Mouse (Mus musculus) heart, embryonic 16.5 days (tissue): ENCODE results near the gene Iqgap2. TPM values are rescaled to one million over a fixed set of nuclear protein-coding genes. Genes with fewer than 3 reads are reported as not detected.

Experiments used
- ATAC-seq: fragments of 200-750 bp; cut with Nextera tagmentation; replicated peaks from 2 replicates; pipeline ENCODE4 v1.8.0; 2017; ENCODE audit warnings: moderate number of reproducible peaks; ENCODE audit not compliant: insufficient read depth, low FRiP score; ENCODE audit errors: extremely low read depth
- H3K27ac ChIP-seq: fragments of 300-500 bp; sonication (generic); 2 replicates; pipeline ENCODE4 v1.5.1; 2014; ENCODE audit warnings: mild to moderate bottlenecking, low read length, control low read depth, moderate library complexity
- H3K27me3 ChIP-seq: fragments of 300-500 bp; sonication (generic); 2 replicates; pipeline ENCODE4 v1.6.1; 2014; ENCODE audit warnings: low read length, mixed read lengths; ENCODE audit not compliant: control insufficient read depth, insufficient read depth
- H3K36me3 ChIP-seq: fragments of 300-500 bp; sonication (generic); 2 replicates; pipeline ENCODE4 v1.6.1; 2014; ENCODE audit not compliant: control insufficient read depth, insufficient read depth
- H3K4me1 ChIP-seq: fragments of 300-500 bp; sonication (generic); 2 replicates; pipeline ENCODE4 v1.6.1; 2014; ENCODE audit warnings: low read length, mixed read lengths; ENCODE audit not compliant: control insufficient read depth, insufficient read depth
- H3K4me2 ChIP-seq: fragments of 300-500 bp; sonication (generic); 2 replicates; pipeline ENCODE4 v1.6.1; 2014; ENCODE audit warnings: low read depth, mild to moderate bottlenecking, control low read depth, low read length
- H3K4me3 ChIP-seq: fragments of 300-500 bp; sonication (generic); 2 replicates; pipeline ENCODE4 v1.5.1; 2014; ENCODE audit warnings: mild to moderate bottlenecking, control low read depth, low read length
- H3K9ac ChIP-seq: fragments of 300-500 bp; sonication (generic); 2 replicates; pipeline ENCODE4 v1.6.1; 2014; ENCODE audit warnings: low read length, control low read depth
- H3K9me3 ChIP-seq: fragments of 300-500 bp; sonication (generic); replicated peaks from 2 replicates; pipeline ENCODE4 v1.6.1; 2016; ENCODE audit warnings: low read length; ENCODE audit not compliant: control insufficient read depth
- WGBS: fragments of 180-500 bp; shearing (Covaris S2); extraction: QIAGEN DNeasy Blood & Tissue Kit; methylation state at CpG from one replicate; pipeline ENCODE4 v1.1.7; 2014; 5-methylcytosine and 5-hydroxymethylcytosine counted together
- polyA plus RNA-seq: library from polyadenylated mRNA; unstranded; fragments of >200 nt; fragmentation: Nextera tagmentation; extraction: Ambion mirVana; gene quantifications from 2 replicates; pipeline ENCODE4 v1.2.1, GENCODE M21; 2015

Gene Iqgap2
- polyA plus RNA-seq, 1 experiment from 2014 or later = 4.6 TPM

DNA sequence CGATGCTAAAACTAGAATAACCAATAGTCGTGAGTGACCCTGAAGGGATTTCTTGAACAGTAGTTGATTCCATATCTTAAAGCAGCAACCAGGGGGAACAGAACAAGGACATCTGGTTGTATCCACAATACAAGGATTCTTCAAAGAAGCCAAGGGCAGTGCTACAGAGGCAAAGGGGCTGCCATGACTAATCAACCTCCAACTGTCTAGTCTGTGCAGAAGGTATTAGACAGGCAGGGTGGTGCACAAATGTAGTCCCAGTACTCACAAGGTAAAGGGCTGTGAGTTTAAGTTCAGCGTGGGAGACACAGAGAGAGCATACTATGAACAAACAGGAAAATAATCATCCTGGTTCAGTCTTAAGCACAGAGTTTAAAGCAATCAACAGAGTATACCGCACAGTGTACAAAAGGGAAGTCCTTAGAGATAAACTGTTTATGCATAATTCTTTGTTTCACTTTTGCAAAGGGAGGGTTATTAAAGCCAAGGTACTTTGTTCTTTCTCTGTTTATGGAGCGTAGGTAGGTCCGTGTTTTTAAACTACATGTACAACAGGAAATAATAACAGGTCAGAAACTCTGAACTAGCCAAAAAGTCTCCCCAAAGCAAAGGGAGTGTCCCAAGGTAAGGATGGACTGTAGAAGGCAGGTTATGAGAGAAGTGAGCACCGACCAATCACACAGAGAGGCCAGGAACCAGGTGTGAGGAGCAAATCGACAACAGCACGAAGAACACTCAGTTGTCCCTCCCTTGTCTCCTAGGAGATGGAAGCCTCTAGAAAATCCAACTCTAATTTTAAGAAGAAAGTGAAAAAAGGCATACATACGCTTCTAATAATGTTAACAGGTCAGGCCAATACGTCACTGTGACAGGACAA lies 149.7 kb downstream of the Iqgap2 start:
- H3K4me2 ChIP-seq = no peak overlapping the region
- 85% methylated on average over 11 of the region's 11 CpGs for WGBS
- H3K27ac ChIP-seq = no peak overlapping the region
- H3K4me3 ChIP-seq = no peak overlapping the region
- H3K27me3 ChIP-seq = no peaks in the 10 kb centered on the region
- H3K9ac ChIP-seq = no peak overlapping the region
- H3K9me3 ChIP-seq = no peaks in the 10 kb centered on the region
- no peaks in the 10 kb centered on the region for H3K36me3 ChIP-seq
- peaks cover 2% of the 10 kb centered on the region; the same call in 1 of the 2 replicates for H3K4me1 ChIP-seq
- no peak for ATAC-seq

DNA sequence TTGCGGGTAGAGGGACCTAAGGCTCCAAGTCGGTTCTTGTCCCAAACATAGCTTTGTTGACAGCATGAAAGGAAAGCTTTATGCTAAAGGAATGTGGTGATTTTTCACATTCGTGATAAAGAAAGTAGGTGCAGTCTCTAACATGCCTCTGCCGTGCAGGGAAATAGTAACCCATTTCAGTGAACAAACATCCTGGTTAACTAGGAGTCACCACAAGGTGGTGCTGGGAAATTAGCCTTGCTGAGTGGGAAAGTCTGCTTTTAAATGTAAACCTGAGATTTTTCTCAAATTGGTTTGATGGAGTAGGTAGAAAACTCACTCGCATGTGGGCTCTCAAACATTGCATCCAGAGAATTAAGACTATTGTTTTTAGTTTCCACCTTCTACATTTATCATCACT lies 152.1 kb downstream of the Iqgap2 start:
- Histone ChIP-seq H3K4me1 (peaks cover 2% of the 10 kb centered on the region; the same call in 1 of the 2 replicates), H3K36me3 (no peaks in the 10 kb centered on the region), H3K27ac (no peak overlapping the region), H3K27me3 (no peaks in the 10 kb centered on the region), H3K4me3 (no peak overlapping the region), H3K9ac (no peak overlapping the region), H3K9me3 (no peaks in the 10 kb centered on the region), H3K4me2 (no peak overlapping the region)
- ATAC-seq = no peak
- 60% methylated on average over 5 of the region's 5 CpGs for WGBS

DNA sequence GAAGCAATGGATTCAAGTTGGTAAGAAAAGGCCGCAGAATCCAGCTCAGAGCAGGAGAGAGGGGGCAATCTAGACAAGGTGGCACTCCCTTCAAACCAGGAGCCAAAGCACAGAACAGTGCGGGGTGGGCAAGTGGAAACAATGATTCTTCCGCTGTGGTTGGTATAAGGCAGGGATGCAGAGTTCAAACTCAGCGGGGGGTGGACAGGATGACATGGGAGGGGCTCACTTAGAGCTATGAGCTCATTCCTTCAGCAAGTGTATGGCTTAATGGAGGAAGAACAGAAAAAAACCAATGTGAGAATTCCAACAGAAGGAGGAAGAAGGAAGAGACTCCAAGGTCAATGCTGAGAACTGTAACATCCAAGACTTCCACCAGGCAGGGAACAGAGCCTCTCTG lies 161.2 kb downstream of the Iqgap2 start:
- WGBS = 83% methylated on average over 4 of the region's 4 CpGs
- no peaks in the 10 kb centered on the region for H3K9me3 ChIP-seq
- H3K4me3 ChIP-seq = no peak overlapping the region
- no peaks in the 10 kb centered on the region for H3K4me1 ChIP-seq
- no peak for ATAC-seq
- H3K4me2 ChIP-seq = no peak overlapping the region
- no peaks in the 10 kb centered on the region for H3K36me3 ChIP-seq
- no peak overlapping the region for H3K27ac ChIP-seq
- H3K27me3 ChIP-seq = no peaks in the 10 kb centered on the region
- no peak overlapping the region for H3K9ac ChIP-seq

- Histone ChIP-seq H3K27ac (no peak overlapping the region), H3K4me3 (peak overlapping the region; percentile 41), H3K9ac (0 out of 2 replicates have a peak overlapping the region, but pooled peaks have one; percentile 1), H3K36me3 (no peaks in the 10 kb centered on the region), H3K4me2 (peak overlapping the region; percentile 59), H3K4me1 (peaks cover 4% of the 10 kb centered on the region; the same call in 1 of the 2 replicates), H3K9me3 (no peaks in the 10 kb centered on the region), H3K27me3 (no peaks in the 10 kb centered on the region)
- peak; percentile 80 for ATAC-seq
- WGBS = 48% methylated on average over 14 of the region's 14 CpGs
Measured at GRCm38 (mm10) chr13:95719320-95720232, 172.1 kb downstream of the Iqgap2 start.

- Histone ChIP-seq H3K9me3 (no peaks in the 10 kb centered on the region), H3K4me1 (peaks cover 4% of the 10 kb centered on the region; the same call in 1 of the 2 replicates), H3K27ac (no peak overlapping the region), H3K27me3 (no peaks in the 10 kb centered on the region), H3K9ac (no peak overlapping the region), H3K36me3 (no peaks in the 10 kb centered on the region), H3K4me2 (no peak overlapping the region), H3K4me3 (no peak overlapping the region)
- ATAC-seq = no peak
- 62% methylated on average over 4 of the region's 4 CpGs for WGBS
Measured at GRCm38 (mm10) chr13:95715356-95715755, 176.4 kb downstream of the Iqgap2 start.

DNA sequence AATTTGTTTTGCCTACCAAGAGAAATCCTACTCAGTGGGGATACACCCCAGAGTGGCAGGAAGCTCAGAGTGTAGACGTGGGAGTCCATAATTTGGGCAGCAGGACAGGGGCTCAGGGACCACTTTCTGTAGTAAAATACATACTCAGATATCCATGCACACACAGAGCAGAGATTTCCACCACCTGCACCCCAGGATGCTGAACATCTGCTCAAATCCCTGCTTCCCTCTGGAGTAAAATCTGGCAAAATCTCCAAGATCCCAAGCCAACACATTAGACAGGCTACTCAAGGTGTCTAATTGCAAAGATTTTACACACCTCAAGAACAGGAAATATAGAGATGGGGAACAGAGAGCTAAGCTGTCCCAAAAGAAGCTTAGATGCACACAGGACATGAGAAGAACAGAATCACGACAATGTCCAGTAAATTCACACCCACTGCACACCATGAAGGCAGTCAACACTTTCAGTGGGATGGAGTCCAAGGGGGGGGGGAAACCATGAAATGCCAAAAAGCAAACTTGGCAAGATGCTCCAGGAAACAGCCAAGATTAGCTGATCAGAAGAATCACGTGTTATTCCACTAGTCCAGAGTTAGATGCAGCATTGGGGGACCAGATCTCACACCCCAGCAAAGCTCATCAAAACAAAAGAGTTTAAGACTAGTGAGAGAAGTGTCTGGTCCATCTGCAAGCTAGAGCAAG lies 177.3 kb downstream of the Iqgap2 start:
- WGBS = 44% methylated on average over 3 of the region's 3 CpGs

DNA sequence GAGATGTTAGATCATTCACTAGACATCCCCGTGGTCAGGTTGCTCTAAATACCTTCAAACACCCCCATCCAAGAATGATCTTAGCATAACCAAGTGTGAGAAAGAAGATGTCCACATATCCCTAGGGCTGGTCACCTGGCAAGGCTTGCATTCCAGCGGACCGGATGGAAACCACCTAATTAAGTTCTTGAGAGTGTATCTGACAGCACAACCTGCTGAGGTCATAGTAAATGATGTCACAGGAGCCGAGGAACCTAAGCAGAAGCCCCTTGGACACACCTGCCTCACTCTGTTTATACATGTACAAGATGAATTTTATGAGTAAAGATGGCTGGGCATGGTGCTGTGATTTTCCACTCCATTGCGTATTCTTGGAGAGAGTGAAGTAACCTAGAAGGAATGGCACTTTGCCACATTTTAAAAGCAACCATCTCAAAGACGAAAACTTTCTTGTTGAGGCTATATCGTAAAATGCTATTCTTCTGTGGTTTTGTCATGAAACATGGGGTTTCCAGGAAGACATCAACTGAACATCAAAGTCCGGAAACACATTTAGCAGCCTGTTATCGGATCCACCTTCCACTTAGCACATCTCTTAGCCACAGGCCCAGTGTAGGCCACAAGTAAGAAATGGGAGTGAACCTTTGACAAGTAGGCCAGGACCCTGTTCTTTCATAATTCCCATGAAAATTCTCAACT lies 179.0 kb downstream of the Iqgap2 start:
- 85% methylated on average over 9 of the region's 9 CpGs for WGBS
- Histone ChIP-seq H3K4me1 (no peaks in the 10 kb centered on the region), H3K9me3 (no peaks in the 10 kb centered on the region), H3K27ac (no peak overlapping the region), H3K27me3 (no peaks in the 10 kb centered on the region; the same call in 1 of the 2 replicates), H3K4me2 (no peak overlapping the region), H3K36me3 (no peaks in the 10 kb centered on the region), H3K4me3 (no peak overlapping the region), H3K9ac (no peak overlapping the region)
- no peak for ATAC-seq

More for the DNA sequence above, 177.3 kb downstream of the Iqgap2 start:
- Histone ChIP-seq H3K4me3 (no peak overlapping the region), H3K4me1 (no peaks in the 10 kb centered on the region), H3K36me3 (no peaks in the 10 kb centered on the region), H3K9me3 (no peaks in the 10 kb centered on the region), H3K9ac (no peak overlapping the region), H3K4me2 (no peak overlapping the region), H3K27ac (no peak overlapping the region), H3K27me3 (no peaks in the 10 kb centered on the region)
- ATAC-seq = no peak

DNA sequence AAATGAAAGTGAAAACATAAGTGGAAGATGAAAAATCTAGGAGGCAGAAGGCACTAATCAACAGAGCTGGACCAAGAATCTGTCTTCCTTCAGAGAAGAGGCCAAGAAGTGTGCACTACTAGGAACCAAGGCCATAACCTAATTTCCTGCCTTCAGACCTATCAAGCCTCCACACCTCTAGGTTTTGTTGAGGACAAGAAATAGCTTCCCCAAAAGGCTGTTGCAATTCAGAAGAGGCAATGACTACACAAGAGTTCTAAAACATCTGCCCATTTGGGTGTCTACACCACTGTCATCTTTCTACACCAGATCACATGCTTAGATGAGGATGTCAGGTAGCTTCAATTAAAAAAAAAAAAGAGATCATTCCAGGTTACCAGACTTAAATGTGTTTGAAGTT lies 179.7 kb downstream of the Iqgap2 start:
- Histone ChIP-seq H3K27me3 (no peaks in the 10 kb centered on the region; the same call in 1 of the 2 replicates), H3K4me3 (no peak overlapping the region), H3K9me3 (no peaks in the 10 kb centered on the region), H3K4me2 (no peak overlapping the region), H3K27ac (no peak overlapping the region), H3K4me1 (no peaks in the 10 kb centered on the region), H3K9ac (no peak overlapping the region), H3K36me3 (no peaks in the 10 kb centered on the region)
- no peak for ATAC-seq
